Mouse (Mus musculus) c-Kit-positive CD71-positive TER-119-negative erythroid progenitor cells, embryonic 14.5 days (primary cell): ENCODE measurements at regions not wholly inside any gene's neighbourhood (a gene's known extent, or its start where the extent isn't known, plus 50 kb on each side); places are given as distances from the start of the nearest gene placed in this dataset.

Experiments used
- DNase-seq: peaks from one replicate; pipeline ENCODE4 v3.0.0-alpha.2; 2013; ENCODE audit warnings: low read depth

GRCm38 (mm10) chr12:16477572-16477971 lies 133.2 kb downstream of the Lpin1 start:
- DNase-seq = no peak

- DNase-seq = no peak
Measured at GRCm38 (mm10) chr12:16474361-16475080, 136.2 kb downstream of the Lpin1 start.

- DNase-seq = no peak
Measured at GRCm38 (mm10) chr12:16457419-16457818, 153.3 kb downstream of the Lpin1 start.

GRCm38 (mm10) chr12:16450771-16451435 lies 159.9 kb downstream of the Lpin1 start:
- no peak for DNase-seq

- DNase-seq = no peak
Measured at GRCm38 (mm10) chr12:16438717-16439116, 172.0 kb downstream of the Lpin1 start.

GRCm38 (mm10) chr12:16436961-16437360 lies 173.8 kb downstream of the Lpin1 start:
- no peak for DNase-seq

- no peak for DNase-seq
Measured at GRCm38 (mm10) chr12:16436255-16436654, 174.5 kb downstream of the Lpin1 start.

- DNase-seq = no peak
Measured at GRCm38 (mm10) chr12:16434739-16435138, 176.0 kb downstream of the Lpin1 start.

GRCm38 (mm10) chr12:16434225-16434624 lies 176.5 kb downstream of the Lpin1 start:
- no peak for DNase-seq

- no peak for DNase-seq
Measured at GRCm38 (mm10) chr12:16425980-16426379, 184.8 kb downstream of the Lpin1 start.

- DNase-seq = no peak
Measured at GRCm38 (mm10) chr12:16424526-16424925, 186.2 kb downstream of the Lpin1 start.

GRCm38 (mm10) chr12:16395720-16396119 lies 215.0 kb downstream of the Lpin1 start:
- DNase-seq = no peak

GRCm38 (mm10) chr12:16392851-16393250 lies 217.9 kb downstream of the Lpin1 start:
- no peak for DNase-seq

- DNase-seq = no peak
Measured at GRCm38 (mm10) chr12:16391630-16392269, 219.0 kb downstream of the Lpin1 start.

GRCm38 (mm10) chr12:16391163-16391562 lies 219.6 kb downstream of the Lpin1 start:
- no peak for DNase-seq

GRCm38 (mm10) chr12:16387035-16387434 lies 223.7 kb downstream of the Lpin1 start:
- no peak for DNase-seq

GRCm38 (mm10) chr12:16384396-16384795 lies 226.4 kb downstream of the Lpin1 start:
- no peak for DNase-seq

GRCm38 (mm10) chr12:16383499-16383935 lies 227.2 kb downstream of the Lpin1 start:
- DNase-seq = no peak

GRCm38 (mm10) chr12:16382417-16382988 lies 228.3 kb downstream of the Lpin1 start:
- no peak for DNase-seq

- DNase-seq = no peak
Measured at GRCm38 (mm10) chr12:16381026-16381425, 229.7 kb downstream of the Lpin1 start.

GRCm38 (mm10) chr12:16380346-16380745 lies 230.4 kb downstream of the Lpin1 start:
- DNase-seq = no peak

- DNase-seq = no peak
Measured at GRCm38 (mm10) chr12:16379415-16379814, 231.4 kb downstream of the Lpin1 start.

- DNase-seq = no peak
Measured at GRCm38 (mm10) chr12:16378501-16378900, 232.3 kb downstream of the Lpin1 start.
